Mouse (Mus musculus) thymus, postnatal 10 days (tissue): ENCODE results near the gene Bag6.

ENCODE experiments used
- DNase-seq, 2 experiments: peaks; one replicate each; pipeline ENCODE4 v3.0.0; 2021; ENCODE audit warnings: low spot score in 2 of 2

Bag6 gene

DNA sequence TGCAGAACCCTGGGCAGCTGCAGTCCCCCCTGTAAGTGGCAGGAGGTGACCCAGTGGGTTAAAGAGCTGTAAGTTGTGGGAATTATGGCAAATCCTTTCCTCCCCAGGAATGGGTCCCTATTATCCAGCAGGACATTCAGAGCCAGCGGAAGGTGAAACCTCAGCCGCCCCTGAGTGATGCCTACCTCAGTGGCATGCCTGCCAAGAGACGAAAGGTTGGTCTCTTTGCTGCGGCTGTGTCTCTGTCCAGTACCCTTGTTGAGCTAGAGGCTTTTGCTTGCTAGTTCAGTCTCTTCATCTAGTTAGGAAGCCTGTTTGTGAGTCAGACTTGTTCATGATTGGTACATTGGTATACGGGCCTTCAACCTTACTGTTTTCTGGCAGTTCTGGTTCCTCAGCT is 11.2 kb downstream of the Bag6 start:
- DNase-seq, result no peak

DNA sequence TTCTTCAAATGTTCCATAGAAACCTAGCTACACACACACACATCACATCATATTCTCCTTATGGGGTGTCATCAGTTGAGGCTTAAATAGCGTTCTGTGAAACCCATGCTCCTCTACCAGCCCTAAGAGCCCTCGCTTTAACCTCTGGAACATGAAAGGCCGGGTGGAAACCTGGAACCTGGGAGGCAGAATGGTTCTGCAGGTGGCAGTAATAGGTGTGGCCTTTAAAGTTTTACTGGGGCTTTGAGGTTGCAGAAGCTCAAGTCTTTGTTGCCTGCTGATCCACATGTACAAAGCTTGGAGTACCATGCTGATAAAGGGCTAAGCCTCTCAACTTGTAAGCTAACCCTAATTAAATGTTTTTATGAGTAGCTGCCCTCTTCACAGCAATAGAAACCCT is 12.4 kb downstream of the Bag6 start:
- DNase-seq, result no peak

DNA sequence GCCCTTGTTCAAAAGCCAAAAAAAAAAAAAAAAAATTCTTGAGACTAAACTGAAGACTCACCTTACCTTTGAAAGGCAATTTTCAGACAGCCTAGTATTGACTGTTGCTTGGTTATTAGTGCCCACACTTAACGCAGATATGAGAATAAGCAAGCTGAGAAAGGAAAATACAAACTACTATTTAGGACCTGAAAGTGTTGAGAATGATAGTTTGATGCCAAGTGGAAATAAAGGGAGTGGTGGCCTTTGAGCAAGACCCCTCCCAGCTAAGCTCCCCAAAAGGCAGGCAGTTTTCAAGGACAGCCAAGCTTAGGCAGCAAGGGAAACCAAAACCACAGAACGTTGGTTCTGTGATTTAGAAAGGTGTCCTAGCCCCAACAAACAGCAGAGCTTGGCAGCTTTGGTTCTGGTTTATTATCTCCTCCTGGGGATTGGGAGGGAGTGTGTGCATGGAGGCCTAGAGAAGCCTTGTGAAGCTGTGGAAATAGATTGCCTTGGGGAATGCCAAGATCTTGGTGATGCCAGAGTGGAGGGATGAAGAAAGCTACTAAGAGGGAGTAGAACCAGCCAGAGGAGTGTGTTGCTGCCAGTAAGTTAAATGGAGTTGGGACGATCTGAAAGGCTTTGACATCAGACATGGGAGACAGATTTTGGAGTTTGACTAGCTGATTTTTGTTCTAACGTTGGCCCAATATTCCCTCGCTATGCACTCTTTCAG is 13.1 kb downstream of the Bag6 start:
- no peak for DNase-seq

DNA sequence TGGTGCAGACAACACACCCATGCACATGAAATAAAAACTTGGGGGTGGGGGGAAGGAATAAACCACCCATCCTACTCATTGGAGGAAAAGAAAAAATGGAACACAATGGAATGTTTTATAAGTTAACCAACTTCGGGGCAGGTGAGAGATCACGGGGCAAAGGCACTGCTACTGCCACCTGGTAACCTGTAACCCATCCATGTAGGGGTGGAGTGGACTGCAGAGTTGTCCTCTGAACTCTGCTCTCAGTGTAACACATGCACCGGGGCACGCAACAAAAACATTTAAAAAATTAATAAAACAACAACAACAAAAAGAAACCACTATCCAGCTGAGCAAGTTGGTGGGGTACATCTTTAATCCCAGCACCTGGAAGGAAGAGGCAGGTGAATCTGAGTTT is 17.1 kb downstream of the Bag6 start:
- no peak for DNase-seq

DNA sequence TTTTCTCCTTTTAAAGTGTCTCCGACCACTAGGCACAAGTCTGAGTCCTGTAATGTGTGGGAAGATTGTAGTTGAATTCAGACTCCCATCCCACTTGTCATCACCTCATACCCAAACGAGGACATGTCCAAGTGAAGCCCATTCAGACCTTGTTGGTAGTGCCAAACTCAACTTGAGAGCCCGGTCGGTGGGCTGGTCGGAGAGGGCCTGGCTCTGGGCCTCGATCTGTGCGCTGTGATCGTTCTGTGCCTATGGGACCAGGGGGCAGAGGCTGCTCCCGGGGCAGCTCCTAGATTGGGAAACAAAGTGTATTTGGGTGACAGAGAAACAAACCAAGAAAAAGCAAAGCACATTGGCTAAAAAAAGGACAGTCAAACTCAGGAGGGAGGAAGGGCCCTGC is 18.1 kb downstream of the Bag6 start:
- DNase-seq, result no peak

DNA sequence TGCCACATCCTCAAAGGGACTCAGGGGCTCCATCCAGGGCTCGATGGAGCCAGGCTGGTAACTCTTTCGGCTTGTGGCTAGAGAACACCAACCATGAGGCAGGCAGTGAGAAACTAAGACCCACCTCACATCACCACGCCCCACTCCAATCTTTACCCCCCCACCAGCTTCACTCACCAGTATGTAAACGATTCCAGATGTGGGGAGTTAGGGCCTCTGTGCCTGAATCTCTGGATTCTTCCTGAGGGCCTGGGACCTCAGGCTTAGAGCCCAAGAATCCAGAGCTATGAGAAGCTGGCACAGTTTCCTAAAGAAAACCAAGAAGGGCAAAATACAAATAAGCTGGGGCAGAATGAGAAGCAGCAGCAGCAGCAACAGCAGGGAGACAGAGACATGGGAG is 19.0 kb downstream of the Bag6 start:
- DNase-seq, result no peak

DNA sequence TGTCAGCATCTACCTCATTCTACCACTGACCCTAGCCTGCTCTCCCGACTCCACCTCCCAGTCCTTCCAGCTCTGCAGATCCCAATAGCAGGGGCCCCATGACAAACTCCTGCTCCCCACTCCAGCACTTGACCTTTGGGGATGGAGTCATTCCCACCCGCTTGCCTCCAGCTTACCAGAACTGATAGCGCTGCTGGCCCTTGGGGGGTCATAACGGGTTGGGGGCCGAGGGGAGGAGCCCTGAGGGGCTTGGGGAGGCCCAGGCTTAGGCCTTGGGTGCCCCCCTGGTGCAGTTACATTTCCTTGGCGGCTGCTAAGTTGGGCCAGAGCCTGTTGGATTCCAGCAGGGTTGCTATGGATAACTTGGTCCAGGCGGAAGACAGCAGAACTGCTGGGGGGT is 19.6 kb downstream of the Bag6 start:
- no peak for DNase-seq

DNA sequence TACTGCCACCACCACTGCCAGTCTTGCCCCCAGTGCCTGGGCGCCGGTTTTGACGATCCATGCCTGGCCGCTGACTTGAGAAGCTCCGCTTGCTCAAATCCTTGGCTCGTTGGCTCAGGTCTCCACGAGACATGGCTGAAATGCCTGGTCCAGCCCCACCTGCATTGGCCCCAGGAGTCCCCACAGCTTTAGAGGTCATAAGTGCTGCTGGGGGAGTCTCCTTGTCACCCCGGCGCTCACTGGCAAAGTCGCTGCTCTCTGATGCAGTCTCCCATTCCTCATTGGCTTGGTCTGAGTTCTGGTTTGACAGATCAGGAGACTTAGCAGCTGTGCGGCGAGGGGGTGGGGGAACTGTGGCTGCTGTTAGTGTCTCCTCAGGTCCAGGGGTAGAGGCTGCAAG is 20.5 kb downstream of the Bag6 start:
- no peak for DNase-seq

DNA sequence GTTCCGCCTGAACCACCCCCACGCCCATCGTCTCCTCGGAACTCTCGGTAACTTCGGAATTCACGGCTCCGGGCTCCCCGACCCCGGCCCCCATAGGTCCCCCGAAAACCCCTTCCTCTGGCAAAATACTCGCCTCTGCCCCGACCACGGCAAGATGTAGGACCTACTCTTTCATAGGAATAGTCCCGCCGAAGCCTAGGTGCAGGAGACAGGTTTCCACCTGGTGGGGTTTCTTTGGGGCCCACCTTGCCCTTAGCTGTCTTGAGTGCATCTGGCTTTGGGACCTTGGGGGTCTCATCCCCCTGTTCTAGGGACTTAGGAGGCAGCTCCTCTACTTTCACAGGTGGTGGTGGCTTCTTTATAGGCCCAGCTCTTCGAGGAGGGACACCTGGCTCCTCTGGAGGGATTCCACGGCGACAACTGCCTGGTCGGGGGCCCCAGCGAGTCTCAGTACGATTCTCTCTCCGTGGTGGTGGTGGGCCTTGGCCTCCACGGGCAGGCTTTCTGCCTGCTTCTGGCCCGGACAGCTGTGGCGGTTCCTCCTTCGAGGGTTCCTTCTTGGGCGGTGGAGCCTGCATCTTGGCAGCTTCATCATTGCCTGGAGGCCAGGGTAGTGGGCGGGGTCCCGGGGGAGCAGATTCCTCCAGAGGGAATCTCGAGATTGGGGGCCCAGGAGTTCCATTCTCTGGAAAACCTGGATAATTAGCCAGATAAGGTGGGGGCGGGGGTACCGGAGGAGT is 21.7 kb downstream of the Bag6 start:
- DNase-seq, result no peak

DNA sequence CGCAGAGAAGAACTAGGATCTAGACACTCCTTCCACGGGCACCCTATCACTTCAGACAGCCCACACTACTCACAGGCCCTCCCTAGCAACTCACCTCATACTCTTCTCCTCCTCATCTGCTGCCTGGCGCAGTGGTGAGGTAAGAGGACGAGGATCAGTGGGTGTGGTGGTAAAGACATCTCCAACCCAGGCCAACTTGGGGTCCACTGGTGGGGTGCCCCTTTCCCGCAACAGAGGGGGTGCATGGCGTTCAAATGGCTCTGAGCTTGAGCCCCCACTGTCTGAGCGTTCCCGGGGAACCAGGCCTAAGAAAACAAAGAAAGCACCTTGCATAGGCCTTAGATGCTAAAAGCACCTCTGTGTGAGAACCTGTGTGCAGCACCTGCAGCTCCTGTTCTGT is 22.3 kb downstream of the Bag6 start:
- DNase-seq, result no peak

DNA sequence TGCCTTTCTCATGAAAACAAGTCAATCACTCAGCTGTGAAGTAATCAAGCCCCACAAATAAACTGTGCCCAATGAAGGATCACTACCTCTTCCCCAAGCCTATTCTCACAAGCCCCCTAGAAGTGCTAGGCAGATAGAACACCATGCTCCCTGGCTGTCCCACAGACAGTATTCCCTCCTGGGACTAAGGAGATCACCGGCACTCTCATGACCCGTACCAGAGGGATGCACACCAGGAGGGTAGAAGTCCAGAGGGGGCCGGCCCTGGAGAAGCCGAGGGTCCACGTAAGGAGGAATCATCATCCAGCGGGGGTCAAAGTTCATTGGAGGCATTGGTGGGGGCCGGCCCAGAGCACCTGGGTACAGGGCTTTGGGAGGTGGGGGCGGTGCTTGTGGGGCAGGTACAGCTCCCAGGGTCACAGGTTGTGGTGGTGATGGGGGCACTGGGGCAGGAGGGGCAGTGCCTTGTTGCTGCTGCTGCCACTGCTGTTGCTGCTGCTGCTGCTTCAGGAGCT is 22.7 kb downstream of the Bag6 start:
- DNase-seq, result no peak

DNA sequence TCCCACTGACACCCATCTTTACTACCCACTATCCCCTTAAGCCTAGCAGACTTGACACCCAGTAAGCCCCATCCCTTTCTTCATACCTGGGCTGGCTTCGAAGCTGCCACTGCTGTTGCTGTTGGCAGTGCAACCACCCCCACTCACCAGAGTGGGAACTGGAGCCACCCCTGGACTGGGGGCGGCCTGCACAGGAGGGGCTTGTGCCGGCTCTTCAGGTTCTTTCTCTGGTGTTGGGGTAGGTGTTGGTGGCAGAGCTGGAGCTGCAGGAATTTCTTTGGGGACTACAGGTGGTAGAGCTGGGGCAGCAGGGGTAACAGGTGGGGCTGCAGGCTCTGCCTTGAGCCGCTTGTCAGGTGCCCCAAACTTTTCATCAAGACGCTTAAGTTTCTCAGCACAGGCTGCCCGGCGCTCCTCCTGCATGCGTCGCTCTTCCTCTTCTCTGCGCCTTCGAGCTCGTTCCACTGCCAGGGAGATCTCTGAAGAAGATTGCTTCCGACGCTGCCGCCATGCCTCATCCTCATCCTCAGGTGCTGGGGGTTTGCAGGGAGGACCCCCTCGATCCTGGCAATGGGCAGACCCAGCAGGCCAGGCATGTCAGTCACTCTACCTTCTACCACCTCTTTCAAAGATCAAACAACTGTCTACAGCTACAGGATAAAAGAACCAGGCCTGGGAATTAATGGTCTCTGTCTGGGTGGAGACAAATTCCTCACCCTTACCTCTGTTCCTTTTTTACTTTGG is 24.0 kb downstream of the Bag6 start:
- DNase-seq, result no peak

DNA sequence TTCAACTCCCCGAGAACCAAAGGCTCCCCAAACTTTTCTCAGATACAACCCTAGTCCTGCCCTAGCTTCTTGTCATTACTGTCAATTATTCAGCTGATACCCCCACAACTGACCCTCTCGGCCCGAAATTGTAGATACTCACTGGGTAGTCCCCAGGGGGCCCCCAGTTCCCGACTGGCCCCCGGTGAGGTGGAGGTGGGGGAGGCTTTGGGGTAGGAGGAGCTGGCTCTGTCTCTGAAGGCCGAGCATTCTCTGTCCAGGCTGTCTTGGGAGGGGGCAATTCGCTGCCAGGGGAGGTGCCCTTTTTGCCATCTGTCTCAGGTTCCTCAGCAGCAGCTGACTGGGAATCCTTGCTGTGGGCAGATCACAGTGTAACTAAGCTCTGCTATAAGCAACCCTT is 24.7 kb downstream of the Bag6 start:
- no peak for DNase-seq

DNA sequence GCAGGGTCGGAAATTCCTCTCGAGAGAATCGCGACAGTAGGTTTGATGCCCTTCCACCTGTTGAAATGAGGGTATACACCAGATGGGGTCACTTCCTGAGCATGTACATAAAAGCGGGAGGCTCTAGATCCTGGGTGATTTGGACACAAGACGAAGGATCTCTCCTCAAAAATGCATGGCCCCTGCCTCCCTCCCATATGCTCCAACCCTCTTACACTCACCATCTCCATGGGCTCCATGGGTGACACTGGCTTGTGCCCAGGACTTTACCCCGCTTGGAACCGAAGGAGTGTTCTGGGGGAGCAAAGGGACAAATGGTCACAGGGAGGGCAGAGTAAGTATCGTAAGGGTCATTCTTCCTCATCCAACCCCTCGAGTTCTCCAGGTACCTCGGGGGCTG is 26.4 kb downstream of the Bag6 start:
- no peak for DNase-seq

DNA sequence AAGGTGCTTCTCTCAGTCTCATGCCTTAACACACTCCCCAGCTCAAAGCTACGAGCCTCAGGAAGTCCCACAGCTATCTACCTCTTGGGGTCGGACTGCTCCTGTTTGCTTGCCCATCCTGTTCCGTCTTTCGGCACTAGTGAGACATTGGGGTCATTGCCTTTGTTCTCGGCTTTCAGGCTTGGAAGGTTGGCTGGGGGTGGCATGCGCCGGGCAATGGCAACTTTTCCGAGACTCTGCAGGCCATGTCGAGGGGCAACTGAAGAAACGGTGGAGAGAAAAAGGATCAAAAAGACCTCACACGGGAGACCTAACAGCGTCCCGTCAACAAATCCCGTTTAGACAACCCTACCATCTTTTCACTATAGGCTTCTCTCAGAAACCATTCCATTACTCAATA is 27.1 kb downstream of the Bag6 start:
- DNase-seq, result no peak

DNA sequence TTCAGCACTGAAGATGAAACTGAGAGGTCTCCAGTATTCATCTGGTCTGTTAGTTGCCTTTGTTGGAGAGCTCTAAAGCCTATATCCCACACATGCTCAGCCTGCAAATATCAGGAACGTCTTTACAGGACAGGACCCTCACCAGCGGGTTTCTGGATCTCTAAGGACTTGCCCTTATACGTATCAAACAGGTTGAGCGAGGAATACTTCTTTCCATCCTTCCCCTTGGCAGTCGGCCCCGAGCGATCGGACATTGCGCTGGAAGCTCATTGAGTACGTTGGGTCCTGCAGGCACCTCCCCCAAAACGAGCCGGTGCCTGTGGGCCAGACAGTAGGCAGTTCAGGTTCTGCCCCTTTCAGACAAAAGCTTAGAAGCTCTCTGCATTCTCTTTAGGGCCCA is 27.8 kb downstream of the Bag6 start:
- DNase-seq, result no peak

DNA sequence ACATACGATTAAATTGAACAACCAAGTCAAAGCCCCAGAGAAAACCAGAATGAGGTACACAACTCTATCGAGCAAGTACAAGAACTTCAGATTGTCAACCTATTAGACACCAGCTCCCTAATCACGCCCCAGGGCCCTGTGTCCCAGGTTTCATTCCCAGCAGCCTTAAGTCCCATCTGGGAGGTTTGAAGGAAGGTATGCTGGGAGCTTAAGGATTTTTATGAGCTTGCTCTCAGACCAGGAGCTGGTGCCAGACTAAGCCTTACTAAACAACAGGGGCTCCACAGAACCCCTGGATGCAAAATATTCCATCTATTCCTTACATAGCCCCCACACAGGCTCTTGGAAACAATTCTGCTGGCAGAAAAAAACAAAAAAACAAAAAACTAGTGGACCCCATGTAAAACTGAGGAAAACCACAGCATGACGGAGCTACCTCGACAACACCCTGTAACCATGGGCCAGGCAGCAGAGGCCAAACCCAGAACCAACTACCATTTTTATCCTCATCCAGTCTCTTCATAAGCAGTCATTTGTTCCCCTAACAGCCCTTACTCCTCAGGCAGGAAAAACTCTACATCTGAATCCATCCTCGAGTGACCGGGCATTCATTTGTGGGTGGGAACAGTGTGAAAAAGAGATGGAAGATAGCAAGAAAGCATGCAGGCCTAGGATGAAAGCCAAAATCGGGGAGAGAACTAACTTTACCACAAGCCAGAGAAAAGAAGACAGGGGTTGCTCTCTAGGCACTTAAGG is 28.5 kb downstream of the Bag6 start:
- DNase-seq, result no peak

DNA sequence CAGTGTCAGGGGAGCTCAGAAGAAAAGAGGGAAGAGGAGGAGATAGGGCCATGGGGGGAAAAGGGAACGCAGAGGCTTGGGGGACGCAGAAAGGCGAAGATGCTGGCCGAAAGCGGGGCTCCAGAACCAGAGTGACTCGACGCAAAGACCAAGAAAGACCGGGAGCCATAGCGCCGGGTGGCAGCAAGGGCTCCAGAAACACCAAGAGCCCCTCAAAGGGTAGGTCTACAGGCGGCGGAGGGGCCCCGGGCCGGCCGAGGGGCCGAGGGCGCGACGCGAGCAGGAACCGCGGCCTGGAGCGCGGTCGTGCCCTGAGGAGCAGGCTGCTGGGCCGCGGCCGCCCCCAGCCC is 29.2 kb downstream of the Bag6 start:
- no peak for DNase-seq

DNA sequence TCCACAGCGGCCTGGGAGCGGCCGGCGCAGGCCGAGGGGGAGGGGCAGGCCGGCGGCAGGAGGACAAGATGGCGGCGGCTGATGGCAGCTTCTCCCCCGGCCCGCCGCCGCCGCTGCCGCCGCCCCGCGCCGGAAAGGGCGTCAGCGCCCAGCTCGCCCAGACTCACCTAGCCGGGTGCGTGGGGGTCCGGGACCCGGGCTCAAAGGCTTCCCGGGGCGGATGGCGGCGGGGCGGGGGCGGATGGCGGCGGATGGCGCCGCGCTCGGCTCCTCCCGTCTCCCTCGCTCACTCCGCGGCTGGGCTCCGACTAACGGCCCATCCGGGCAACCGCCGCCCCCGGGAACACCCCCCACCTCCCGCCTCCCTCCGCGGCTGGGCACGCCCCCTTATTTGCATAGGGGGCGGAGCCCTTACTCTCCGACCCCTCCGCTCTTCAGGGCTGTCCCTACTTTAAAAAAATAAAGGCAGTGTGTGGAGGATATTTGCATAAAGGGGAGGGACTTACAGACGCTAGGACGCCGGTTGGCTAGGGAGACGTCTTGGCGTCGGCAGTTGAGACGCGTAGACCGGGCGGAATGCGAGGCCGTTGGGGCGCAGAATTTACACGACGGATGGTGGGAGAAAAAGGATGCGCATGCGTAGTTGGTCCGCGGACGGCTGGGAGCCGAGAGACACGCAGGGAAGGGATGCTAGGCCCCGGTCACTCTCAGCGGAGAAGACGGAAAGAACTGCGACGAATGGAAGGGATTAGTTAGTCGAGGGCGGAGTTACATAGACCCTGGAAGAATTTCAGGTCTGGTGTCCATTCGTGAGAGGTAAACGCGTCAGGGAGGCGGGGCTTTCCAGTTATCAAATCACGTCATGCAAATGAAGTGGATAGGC is 29.8 kb downstream of the Bag6 start, which contains the start of gene Prrc2a:
Gene Prrc2a (minus strand): TSS at position 330 of the 883 bp plus-strand sequence.
- DNase-seq, result peak; percentile 96 to 97

DNA sequence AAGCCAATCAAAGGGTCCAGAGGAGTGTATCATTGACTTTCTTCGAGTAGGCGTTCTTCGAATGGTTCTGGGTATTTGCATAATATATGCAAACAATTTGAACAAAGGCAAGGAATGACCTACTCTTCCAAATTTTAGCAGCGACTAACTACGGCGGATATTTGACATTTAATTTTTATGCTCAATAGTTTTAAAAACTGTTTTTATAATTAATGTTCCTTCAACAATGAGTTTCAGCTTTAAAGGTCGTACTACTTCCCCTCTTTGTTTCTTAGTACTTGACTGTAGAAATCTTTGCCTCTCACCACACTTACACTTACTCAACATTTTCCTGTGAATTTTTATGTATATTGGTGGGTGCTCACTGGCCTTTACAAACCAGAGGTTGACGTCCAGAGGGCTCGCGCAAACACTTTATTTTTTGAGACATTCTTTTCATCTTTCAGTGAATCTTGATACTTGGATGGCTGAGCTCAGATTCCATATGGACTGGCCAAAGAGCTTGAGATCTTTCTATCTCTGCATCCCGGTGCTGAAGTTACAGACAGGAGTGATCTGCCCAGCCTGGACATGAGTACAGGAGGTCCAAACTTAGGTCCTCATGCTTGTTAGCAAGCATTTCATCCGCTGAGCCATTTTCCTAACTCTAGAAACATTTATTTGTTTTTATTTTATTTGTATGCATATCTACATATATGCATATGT is 30.6 kb downstream of the Bag6 start:
- DNase-seq, result no peak
